Mouse (Mus musculus) lung, embryonic 16.5 days (tissue): Measurements from ENCODE around the gene Mfsd14b. TPM values are rescaled to one million over a fixed set of nuclear protein-coding genes. Genes with fewer than 3 reads are reported as not detected.

Experiments
- ATAC-seq: fragments of 200-750 bp; cut with Nextera tagmentation; 2 replicates; pipeline ENCODE4 v1.8.0; 2017; ENCODE audit warnings: low read depth, mild to moderate bottlenecking, moderate library complexity
- H3K27ac ChIP-seq: fragments of 300-500 bp; sonication (generic); 2 replicates; pipeline ENCODE4 v1.5.1; 2014; ENCODE audit warnings: mild to moderate bottlenecking, control low read depth, low read length
- H3K27me3 ChIP-seq: fragments of 300-500 bp; sonication (generic); 2 replicates; pipeline ENCODE4 v1.6.1; 2014; ENCODE audit warnings: low read depth, low read length, mixed read lengths; ENCODE audit not compliant: control insufficient read depth, insufficient read depth
- H3K36me3 ChIP-seq: fragments of 300-500 bp; sonication (generic); 2 replicates; pipeline ENCODE4 v1.6.1; 2014; ENCODE audit warnings: low read length; ENCODE audit not compliant: control insufficient read depth, insufficient read depth
- H3K4me1 ChIP-seq: fragments of 300-500 bp; sonication (generic); replicated peaks from 2 replicates; pipeline ENCODE4 v1.6.1; 2014; ENCODE audit warnings: low read length, mixed read lengths; ENCODE audit not compliant: control insufficient read depth, insufficient read depth
- H3K4me2 ChIP-seq: fragments of 300-500 bp; sonication (generic); 2 replicates; pipeline ENCODE4 v1.6.1; 2014; ENCODE audit warnings: low read depth, low read length, control low read depth
- H3K4me3 ChIP-seq: fragments of 300-500 bp; sonication (generic); 2 replicates; pipeline ENCODE4 v1.5.1; 2014; ENCODE audit warnings: mild to moderate bottlenecking, low read length, control low read depth
- H3K9ac ChIP-seq: fragments of 300-500 bp; sonication (generic); 2 replicates; pipeline ENCODE4 v1.6.1; 2014; ENCODE audit warnings: low read length, control low read depth
- H3K9me3 ChIP-seq: fragments of 300-500 bp; sonication (generic); 2 replicates; pipeline ENCODE4 v1.6.1; 2016; ENCODE audit warnings: low read length; ENCODE audit not compliant: control insufficient read depth
- WGBS: fragments of 180-500 bp; shearing (Covaris S2); extraction: QIAGEN DNeasy Blood & Tissue Kit; methylation state at CpG from one replicate; pipeline ENCODE4 v1.1.7; 2014; 5-methylcytosine and 5-hydroxymethylcytosine counted together
- polyA plus RNA-seq: library from polyadenylated mRNA; unstranded; fragments of >200 nt; fragmentation: Nextera tagmentation; extraction: Ambion mirVana; gene quantifications from 2 replicates; pipeline ENCODE4 v1.2.1, GENCODE M21; 2015

The Mfsd14b gene
- polyA plus RNA-seq, 1 experiment from 2014 or later, result 56.0 TPM

GRCm38 (mm10) chr13:65100678-65101077, 12.1 kb downstream of the Mfsd14b start:
- H3K9ac ChIP-seq, result no peak overlapping the region
- no peak overlapping the region for H3K27ac ChIP-seq
- H3K4me1 ChIP-seq, result no peaks in the 10 kb centered on the region
- H3K9me3 ChIP-seq, result peaks cover 20% of the 10 kb centered on the region
- H3K27me3 ChIP-seq, result no peaks in the 10 kb centered on the region
- no peak overlapping the region for H3K4me3 ChIP-seq
- H3K4me2 ChIP-seq, result no peak overlapping the region
- WGBS, result 91% methylated on average over 9 of the region's 9 CpGs
- no peak for ATAC-seq
- peaks cover 11% of the 10 kb centered on the region; the same call in 1 of the 2 replicates for H3K36me3 ChIP-seq

- Histone ChIP-seq H3K4me3 (no peak overlapping the region), H3K4me1 (no peaks in the 10 kb centered on the region), H3K9ac (no peak overlapping the region), H3K4me2 (no peak overlapping the region), H3K27ac (no peak overlapping the region), H3K36me3 (peaks cover 10% of the 10 kb centered on the region), H3K27me3 (no peaks in the 10 kb centered on the region), H3K9me3 (peaks cover 14% of the 10 kb centered on the region)
- ATAC-seq, result no peak
Measured at GRCm38 (mm10) chr13:65097018-65097417, 15.8 kb downstream of the Mfsd14b start.

GRCm38 (mm10) chr13:65095923-65096322, 16.9 kb downstream of the Mfsd14b start:
- Histone ChIP-seq H3K27ac (no peak overlapping the region), H3K4me1 (no peaks in the 10 kb centered on the region), H3K4me3 (no peak overlapping the region), H3K36me3 (peaks cover 7% of the 10 kb centered on the region), H3K9ac (no peak overlapping the region), H3K9me3 (peaks cover 10% of the 10 kb centered on the region), H3K4me2 (no peak overlapping the region), H3K27me3 (no peaks in the 10 kb centered on the region)
- no peak for ATAC-seq
- 95% methylated on average over 4 of the region's 4 CpGs for WGBS

GRCm38 (mm10) chr13:65069969-65070368, 42.8 kb downstream of the Mfsd14b start:
- Histone ChIP-seq H3K36me3 (peaks cover 23% of the 10 kb centered on the region), H3K27me3 (no peaks in the 10 kb centered on the region), H3K4me1 (no peaks in the 10 kb centered on the region), H3K4me2 (no peak overlapping the region), H3K9me3 (no peaks in the 10 kb centered on the region), H3K27ac (no peak overlapping the region), H3K4me3 (no peak overlapping the region), H3K9ac (no peak overlapping the region)
- WGBS, result 66% methylated on average over 2 of the region's 2 CpGs
- ATAC-seq, result no peak

- no peak for ATAC-seq
- Histone ChIP-seq H3K4me3 (no peak within 1 kb of the TSS), H3K9ac (no peak within 1 kb of the TSS), H3K4me1 (no peaks in the 10 kb centered on the region), H3K36me3 (no peaks in the 10 kb centered on the region), H3K4me2 (no peak within 1 kb of the TSS), H3K9me3 (no peaks in the 10 kb centered on the region), H3K27me3 (no peaks in the 10 kb centered on the region), H3K27ac (no peak within 1 kb of the TSS)
- WGBS, result 73% methylated on average over 9 of the region's 9 CpGs
Measured at GRCm38 (mm10) chr13:65052660-65053059, 60.1 kb downstream of the Mfsd14b start, which contains the start of gene Prss47. Gene Prss47 (minus strand): TSS chr13:65052760.

GRCm38 (mm10) chr13:65035057-65035456, 77.7 kb downstream of the Mfsd14b start:
- 61% methylated on average over 4 of the region's 4 CpGs for WGBS
- no peak overlapping the region for H3K27ac ChIP-seq
- no peak overlapping the region for H3K4me3 ChIP-seq
- H3K27me3 ChIP-seq, result no peaks in the 10 kb centered on the region
- H3K4me2 ChIP-seq, result no peak overlapping the region
- H3K36me3 ChIP-seq, result no peaks in the 10 kb centered on the region
- H3K9ac ChIP-seq, result no peak overlapping the region
- no peaks in the 10 kb centered on the region for H3K4me1 ChIP-seq
- ATAC-seq, result no peak
- H3K9me3 ChIP-seq, result no peaks in the 10 kb centered on the region

GRCm38 (mm10) chr13:65032758-65033157, 80.0 kb downstream of the Mfsd14b start, which contains the start of gene Spata31d1c:
Gene Spata31d1c (plus strand): TSS chr13:65033058.
- H3K4me2 ChIP-seq, result no peak within 1 kb of the TSS
- no peak within 1 kb of the TSS for H3K27ac ChIP-seq
- H3K9ac ChIP-seq, result no peak within 1 kb of the TSS
- H3K9me3 ChIP-seq, result no peaks in the 10 kb centered on the region
- no peaks in the 10 kb centered on the region for H3K4me1 ChIP-seq
- no peak for ATAC-seq
- H3K36me3 ChIP-seq, result no peaks in the 10 kb centered on the region
- H3K27me3 ChIP-seq, result no peaks in the 10 kb centered on the region
- no peak within 1 kb of the TSS for H3K4me3 ChIP-seq

Other genes starting within 250 kb of the Mfsd14b start
- 0.03 and 0.04 TPM in 2 replicates for gene Cntnap3, start 209.0 kb downstream of the Mfsd14b start, polyA plus RNA-seq
- not detected in 2 replicates for gene Spata31, start 195.6 kb downstream of the Mfsd14b start, polyA plus RNA-seq
- not detected in 2 replicates for gene Spata31d1c, start 79.9 kb downstream of the Mfsd14b start, polyA plus RNA-seq
- gene Prss47, start 60.2 kb downstream of the Mfsd14b start, polyA plus RNA-seq, result not detected in 2 replicates
- not detected in 2 replicates for gene Olfr465-ps1, start 25.1 kb upstream of the Mfsd14b start, polyA plus RNA-seq
- gene Olfr466, start 37.3 kb upstream of the Mfsd14b start, polyA plus RNA-seq, result not detected in 2 replicates
- gene Nlrp4f, start 93.0 kb upstream of the Mfsd14b start, polyA plus RNA-seq, result not detected in 2 replicates
- gene Gm10775, start 146.6 kb upstream of the Mfsd14b start, polyA plus RNA-seq, result not detected in 2 replicates
- 9.9 and 10.9 TPM in 2 replicates for gene Zfp369, start 165.8 kb upstream of the Mfsd14b start, polyA plus RNA-seq